Mouse (Mus musculus) retina, postnatal 7 days (tissue): ENCODE measurements around the gene Pwp2.

Experiments
- DNase-seq: peaks from one replicate; pipeline ENCODE4 v3.0.0-alpha.2; 2012; ENCODE audit warnings: low read depth, low spot score

The Pwp2 gene

DNA sequence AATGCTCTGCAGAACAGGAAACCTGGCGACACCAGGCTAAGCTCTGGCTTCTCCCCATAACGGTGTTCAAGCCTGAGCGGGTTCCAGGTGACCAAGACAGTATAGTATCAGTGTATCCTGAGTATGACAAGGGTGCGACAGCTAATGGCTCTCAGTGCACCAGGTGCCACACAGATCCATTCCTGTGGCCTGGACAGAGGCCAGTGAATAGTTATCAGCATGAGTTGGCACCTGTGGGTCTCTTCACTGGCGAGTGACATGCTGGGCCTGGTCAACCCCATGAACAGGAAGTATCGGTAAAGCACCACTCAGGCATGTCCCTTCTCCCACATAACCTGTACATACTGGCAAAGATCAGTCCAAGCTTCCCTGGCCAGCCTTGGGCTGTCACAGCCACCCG is 13.9 kb downstream of the Pwp2 start:
- no peak for DNase-seq

DNA sequence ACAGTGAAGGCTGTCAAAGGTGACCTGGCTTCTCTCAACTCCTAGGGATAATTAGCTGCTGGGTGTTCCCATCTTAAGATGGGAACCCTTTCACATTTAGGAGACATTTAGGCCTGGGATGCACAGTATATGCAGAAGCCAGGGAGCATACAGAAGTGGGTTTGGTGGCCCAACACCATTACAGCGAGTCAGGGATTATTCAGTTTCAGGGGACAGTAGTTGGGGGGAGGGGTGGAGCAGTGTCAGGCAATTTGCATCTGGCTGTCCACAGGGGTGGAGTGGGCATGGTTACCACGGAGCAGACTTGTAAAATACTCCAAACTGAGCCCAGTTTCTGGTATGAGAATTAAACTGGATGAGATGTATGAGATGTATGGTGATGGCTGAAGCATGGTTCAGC is 14.5 kb downstream of the Pwp2 start:
- no peak for DNase-seq

DNA sequence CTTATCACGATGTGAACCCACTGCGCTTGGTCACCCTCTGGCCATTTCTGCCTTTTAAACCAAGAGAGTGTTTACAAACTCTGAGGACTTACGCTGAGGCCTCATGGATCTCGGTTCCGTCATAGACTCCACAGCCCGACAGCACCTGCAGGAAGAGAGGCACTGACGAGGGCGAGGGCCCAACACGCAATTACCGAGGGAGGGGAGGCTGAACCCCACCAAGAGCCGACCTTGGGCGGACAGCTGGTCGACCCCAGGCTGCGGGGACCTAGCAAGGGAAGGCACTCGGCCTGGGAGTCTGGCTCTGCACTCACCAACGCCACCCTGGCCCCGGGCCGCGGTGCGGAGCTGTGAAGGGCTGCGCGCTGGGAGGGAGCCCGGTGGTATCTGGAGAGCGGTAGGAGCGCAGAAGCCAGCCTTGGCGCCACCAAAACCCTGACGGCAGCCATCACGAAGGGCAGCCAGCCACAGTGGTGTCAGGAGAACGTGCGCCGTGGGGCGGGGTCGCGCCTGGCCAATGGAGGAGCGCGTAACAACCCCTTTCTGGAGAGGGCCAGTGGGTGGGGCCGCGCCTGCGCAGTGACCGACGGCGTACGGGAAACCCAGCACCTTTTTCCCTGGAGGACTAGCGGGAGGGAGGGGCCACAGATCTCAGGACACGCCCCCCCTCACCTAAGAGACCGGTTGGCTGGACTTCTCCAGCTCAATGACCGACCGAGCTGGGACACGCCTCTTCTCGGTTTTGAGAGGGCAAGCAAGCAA is 15.5 kb downstream of the Pwp2 start, which contains the start of gene D10Jhu81e:
TSS of gene D10Jhu81e (minus strand) at position 502 of the 762 bp plus-strand sequence.
- peak; percentile 98 for DNase-seq

DNA sequence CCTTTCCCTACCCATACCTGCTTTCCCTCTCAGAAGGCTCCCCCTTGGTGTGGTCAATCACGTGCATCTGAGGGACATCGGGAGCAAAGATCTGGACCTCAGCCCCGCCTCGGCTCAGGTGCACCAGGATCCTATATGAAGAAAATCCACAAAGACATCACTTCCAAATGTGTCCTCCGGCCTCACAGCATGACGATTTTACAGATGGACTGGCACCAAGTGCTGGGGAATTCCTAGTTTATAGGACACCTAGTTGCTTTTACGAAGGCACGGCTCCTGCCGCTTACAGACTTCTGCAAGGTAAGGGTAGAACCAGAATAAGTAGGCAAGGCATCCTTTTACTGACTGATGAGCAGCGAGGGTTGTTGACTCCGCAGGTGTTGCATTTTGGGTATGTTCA is 16.2 kb downstream of the Pwp2 start:
- DNase-seq = no peak

DNA sequence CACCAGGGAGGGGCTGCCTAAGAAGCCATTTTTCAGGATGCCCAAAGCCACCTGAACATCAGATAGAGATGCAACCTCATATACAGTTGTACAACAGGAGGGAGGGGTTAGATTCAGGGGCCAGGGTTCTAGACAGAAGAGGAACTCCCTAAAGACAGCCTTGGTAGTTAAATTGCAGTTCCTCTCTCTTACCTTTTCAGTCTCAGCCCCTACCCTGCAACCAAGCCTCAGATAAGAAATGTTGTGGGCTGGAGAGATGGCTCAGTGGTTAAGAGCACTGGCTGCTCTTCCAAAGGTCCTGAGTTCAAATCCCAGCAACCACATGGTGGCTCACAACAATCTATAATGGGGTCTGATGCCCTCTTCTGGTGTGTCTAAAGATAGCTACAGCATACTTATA is 17.2 kb downstream of the Pwp2 start:
- no peak for DNase-seq

DNA sequence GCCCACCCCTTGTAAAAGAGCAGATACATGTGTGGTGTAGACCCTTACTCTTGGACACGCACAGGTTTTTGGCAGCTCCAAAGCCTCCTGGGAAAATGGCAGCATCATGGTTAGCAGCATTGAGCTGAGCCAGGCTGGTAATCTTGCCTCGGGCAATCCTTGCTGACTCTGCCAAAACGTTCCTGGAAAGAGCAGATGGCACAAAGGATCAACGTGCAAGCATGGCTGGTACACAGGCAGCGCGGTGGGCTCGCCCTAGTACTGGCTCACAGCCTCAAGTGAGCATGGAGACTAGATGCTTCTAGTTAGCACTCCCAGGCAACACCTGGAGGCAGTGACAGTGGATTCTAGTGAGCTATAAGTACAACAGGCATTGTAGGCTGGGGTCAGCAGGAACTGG is 17.6 kb downstream of the Pwp2 start:
- no peak for DNase-seq

DNA sequence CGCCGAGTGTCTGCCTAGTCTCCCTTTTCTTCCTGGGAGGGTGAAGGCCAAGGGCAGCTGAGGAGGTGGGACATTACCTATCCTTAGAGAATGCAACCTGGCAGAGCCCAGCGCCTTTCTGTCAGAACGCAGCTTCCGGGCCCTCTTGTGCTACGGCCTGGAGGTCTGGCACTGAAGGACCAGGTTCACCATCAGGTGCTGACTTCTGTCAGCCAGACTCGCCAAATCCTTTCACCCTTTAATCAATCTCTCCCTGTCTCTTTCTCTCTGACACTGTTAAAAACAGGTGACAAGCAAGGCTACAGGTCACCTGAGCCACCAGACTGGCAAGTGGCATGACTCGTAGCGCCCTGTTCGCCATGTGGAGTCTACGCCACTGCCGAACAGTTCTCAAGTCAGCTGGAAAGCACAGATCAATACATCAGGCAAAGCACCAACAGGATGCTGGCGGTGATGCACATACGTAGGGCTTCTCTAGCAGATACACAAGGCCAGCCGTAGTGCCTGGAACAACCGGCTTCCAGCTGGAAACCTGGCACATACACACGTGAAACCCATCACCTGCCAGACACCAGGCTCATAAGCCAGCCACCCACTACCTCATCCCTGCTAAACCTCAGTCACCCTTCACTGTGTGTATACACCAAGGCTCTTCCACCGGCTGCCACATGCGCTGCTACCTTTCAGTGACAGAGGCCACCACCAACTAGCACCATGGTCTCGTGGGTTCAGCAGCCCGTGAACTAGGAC is 19.5 kb downstream of the Pwp2 start:
- no peak for DNase-seq

DNA sequence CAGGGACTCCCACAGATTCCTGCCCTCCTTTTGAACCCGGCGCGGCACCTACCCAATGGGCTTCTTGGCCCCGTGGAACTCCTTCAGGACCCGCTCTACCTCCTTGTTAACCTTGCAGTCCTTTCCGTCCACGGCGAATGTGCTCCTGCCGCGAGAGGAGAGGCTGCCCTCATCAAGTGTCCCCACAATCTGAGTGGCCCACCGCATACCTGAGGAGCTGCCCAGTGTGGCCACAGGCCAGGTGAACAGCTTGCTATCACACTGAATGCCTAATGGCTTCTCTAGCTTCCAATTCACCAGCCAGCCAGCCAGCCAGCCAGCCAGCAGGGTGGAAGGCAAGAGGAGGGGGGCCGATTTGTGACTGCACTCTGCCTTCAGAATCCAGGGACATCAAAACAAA is 20.2 kb downstream of the Pwp2 start:
- no peak for DNase-seq

DNA sequence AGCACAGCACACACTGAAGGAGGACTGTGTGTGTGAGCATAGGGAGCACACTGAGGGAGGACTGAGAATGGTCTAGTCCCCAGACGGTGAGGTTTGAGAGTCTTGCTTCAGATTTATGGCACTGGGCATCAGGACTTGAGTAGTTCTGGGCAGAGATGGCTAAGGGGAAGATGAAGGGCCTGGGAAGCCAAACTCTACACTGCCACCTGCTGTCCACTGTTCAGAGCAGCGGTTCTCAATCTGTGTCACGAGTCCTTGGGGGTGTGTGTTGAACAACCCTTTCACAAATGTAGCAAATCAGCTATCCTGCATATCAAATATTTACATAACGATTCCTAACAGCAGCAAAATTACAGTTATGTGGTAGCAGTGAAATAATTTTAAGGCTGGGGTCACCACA is 21.0 kb downstream of the Pwp2 start:
- peak; percentile 58 for DNase-seq

DNA sequence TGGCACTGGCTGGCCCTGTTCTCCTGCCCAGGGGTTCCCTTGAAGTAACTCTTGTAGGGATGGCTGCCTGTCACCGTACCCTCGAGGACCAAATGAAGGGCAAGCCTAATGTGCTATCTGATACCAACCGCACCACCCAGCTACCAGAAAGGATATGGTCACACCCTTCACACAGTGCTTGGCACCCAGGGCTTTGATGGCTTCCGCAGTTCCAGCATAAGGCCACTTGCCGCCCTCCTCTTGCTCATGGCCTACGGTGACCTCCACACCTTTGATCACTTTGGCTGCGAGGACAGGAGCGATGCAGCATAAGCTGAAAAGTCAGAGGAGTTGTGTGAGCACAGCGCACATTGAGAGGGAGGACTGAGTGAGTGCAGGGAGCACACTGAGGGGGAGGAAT is 21.7 kb downstream of the Pwp2 start:
- DNase-seq = no peak

DNA sequence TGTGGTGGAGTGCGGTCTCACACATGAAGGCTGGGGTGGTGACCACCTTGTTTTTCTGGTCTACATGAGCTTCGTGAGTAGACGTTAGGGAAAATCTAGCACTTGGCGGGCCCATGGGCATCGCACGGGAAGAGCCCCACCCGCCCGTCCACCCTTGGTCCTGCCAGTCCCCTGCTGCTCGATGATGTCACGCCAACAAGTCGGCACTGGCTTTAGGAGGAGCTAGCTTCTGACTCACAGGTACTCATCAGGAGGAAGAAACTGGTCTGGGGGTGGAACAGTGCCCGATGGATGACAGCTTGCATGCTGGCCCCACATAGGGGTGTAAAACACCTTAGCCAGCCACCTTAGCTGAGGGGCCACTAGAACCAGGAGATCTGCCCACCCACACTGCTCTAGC is 22.3 kb downstream of the Pwp2 start:
- no peak for DNase-seq

DNA sequence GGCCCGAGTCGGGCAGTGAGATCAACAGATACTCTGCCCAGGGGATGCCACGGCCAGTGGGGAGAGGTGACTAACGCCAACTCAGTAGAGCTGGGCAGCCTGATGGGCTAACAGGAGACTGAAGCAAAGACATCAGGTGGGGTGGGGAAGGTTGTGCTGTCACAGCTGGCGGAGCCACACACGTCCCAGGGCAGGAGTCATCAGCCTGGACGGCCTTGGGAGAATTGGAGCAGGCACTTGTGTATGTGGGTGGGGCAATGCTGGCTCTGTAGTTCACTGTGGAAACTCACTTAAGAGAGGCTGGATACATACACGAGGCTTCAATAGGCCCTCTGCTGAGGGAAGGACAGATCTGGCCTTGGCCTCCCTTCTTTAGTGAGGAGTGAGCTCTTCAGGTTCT is 23.9 kb downstream of the Pwp2 start:
- DNase-seq = no peak

DNA sequence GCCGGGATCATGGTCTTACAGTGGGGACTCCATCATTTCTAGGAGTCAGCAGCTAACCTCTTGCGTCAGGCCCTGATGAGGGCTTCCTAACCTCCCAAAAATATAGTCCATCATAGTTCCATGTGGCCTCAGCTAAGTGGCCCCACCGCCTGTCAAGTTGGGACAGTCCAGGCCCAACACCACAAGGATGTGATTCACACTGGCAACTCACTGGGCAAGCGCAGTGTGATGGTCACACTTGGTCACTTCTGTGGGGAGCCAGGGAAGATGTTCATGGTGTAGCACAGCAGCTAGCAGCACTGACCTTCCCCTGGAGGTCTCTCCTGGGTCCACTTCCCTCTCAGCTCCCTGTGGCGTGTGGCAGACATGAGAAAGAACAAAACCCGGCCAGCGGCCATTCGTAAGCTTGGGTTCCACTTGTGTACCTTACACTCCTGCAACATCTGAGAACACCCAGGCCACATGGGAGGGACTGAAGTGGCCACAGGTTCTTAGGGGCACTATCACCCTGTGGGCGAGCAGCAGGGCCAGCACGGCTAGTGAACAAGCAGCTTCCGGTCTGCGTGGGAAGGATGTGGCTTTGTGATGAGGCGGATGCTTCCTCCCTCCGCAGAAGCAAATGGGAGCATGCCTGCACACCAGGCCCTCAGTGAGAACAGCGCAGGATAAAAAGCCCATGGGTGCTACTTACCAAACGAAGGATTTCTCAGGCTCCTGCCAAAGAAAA is 24.4 kb downstream of the Pwp2 start:
- DNase-seq = no peak

DNA sequence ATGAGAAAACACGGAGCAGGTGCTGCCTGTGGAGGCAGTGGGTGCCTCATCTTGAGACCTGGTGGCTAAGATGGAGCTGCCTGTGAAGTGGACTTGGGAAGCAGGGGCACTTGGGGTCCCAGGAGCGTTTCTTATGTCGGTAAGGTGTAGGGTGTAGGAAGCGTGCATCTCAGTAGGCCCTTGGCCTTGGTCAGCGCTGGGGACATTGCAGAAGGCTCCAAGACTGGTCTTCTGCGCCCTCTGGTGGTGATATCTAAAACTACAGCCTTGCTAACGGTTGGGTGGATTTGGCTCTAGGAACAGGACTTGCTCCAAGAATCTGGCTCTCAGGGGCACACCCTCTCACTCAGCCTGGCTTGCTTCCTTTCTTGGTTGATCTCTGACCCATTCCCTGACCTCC is 25.0 kb downstream of the Pwp2 start:
- peak; percentile 78 for DNase-seq

DNA sequence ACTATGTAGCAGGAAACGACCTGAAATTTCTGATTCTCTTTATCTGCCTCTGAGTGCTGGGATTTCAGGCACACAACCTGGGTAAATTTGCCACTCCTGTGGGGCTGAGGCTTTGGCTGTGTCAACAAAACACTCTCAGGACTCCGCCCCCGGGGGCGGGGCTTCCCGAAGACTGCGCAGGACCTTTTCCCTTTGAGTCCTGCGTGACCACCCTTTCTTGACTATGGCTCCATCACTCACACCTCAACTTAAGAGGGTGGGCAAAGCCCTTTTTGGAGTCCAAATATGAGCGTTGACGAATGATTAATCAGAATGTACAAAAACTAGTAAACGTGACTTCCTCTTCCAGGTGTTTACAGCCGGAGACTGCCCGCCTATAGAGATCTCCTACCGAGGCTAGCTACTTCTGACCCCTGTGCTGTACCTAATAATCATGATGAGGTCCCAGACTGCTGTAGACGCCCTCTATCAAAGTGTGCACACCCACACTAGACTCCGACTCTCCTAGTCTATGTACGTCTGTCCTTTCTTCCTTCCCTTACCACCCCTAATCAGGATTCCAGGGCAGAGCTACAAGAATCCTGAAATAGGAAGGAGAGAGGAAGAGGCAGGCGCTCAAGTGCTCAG is 25.6 kb downstream of the Pwp2 start:
- no peak for DNase-seq

DNA sequence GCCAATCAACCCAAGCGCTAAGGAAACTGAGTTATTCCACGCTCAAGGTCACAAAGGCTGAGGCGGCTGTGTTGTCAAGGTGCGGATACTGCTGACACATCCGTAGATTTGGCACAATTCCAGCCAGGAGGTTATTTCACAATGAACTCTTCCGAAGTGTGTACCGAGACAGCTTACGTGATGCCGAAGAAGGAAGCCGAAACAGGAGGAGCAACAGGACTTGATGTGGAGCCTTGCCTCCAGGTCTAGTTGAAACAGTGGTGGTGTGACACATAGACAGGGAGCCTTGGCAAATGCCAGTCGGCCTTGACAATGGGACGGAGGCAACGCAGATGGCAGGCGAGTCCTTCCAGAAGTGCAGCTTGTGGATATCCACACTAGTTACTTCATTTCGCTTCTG is 26.9 kb downstream of the Pwp2 start:
- DNase-seq = no peak

DNA sequence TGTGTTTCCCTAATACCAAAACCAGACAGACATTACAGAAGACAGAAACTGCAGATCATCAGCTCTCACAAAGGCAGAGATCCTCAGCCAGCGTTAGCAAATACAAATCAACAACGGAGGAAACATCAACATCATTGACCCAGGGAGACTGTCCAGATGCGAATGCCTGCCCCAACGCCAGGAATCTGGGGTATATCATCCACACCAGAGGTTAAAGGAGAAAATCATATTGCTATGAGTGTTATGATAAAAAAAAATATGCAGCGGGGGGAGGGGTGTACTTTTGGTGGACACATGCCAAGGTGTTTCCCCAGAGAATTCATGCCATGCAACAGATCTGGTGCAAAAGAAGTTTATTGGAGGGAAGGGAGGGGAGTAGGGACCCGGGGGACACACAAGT is 28.0 kb downstream of the Pwp2 start:
- DNase-seq = no peak

DNA sequence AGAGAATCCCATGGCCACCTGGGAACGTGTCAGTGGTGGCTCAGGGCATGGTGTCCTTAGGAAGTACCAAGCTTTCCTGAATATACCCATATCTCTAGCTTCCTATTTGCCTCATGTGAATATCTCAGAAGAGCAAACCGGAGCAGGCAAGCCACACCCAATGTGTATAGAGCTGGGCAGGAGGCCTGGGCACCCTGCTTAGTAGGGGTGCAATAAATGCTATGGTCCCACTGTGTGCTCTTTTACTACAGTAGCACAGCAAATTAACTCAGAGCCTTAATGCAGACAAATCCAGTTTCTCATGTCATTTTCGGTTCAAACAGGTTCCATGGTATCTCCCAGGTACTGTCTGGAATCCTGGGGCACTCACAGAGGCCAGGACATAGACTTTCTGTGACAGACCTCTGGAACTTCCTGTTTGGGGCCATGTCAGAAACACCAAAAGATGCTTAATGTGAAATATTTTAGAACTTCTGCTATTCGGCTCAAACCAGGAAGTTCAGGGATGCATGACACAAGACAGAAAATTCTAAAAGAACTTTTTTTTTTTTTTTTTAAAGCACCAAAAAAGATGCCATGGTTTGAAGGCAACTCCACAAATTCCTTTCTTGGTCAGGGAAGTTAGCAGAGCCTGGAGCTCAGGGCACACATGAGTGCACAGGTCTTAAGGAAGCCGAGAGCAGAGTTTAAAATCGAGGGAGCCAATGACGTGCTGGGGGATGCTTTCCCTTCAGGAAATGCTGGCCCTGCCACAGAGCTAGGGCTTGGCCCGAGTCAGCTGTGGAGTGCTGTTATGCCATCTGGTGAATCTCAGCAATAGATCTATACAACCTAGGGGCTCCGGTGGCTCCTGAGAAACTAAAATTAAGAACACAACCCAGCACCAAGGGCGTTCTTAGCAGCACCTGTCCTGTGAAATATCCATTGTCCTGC is 35.8 kb downstream of the Pwp2 start:
- DNase-seq = no peak

DNA sequence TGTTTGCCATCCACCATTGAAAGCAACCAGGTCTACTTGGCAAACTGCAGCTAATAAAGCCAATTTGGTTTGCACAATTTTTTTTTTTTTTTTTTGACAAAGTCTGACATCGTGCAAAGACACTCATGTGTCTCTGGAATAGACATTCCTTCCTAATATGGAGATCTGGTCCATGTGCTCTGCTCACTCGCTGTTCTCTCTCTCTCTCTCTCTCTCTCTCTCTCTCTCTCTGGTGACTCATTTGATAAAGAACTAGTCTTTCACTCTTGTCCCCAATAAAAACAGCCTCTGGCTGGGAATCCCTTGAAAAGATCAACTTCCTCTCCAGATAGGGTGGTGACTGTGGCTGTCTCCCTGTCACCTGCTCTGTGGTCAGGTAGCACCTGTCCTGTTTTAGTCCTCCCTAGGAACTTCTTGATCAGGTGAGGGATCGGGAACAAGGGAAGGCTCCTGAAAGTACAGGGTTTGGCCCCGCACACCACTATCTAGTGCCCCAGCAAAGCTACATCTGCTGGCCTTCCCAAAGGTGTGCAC is 37.0 kb downstream of the Pwp2 start:
- DNase-seq = no peak

DNA sequence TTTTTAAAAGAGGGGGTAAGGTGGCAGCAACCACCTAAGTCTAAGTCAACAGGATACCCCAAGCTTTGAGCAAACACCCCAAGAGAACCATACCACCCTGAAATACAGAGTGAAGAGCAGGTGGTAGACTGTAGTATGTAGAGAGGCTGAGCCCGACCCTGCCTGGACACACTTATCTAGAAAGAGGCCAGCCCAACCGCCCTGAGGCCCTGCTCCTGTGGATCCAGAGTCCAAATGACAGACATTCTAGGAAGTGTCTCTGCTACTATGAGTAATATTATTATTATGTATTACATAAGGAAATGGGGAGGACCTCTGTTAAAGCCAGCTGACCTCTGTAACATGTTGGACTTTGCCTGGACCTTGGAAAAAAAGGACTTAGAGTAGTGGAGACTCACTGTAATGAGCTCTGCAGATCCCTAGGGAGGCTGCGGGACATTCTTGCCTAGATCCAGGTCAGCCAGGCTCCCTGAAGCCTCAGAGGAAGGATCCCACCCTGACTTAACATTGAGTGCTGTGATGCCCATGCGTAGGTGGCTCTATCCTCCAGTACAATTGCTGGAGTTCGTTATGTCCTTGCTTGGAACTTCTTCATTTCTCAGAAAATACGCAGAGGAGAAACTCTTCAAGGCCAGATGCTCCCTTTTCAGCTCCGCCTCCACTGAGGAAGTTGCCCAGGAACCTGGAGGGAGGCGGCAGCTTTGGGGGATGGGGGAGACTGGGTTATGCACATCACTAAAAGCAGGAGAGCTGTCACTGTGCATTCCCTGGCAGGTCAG is 41.0 kb downstream of the Pwp2 start:
- DNase-seq = no peak
